Mouse (Mus musculus): Measurements from ENCODE around the gene Methig1.
"Not testable (repeated sequence)": the region's sequence is repeated elsewhere in the genome, so short reads cannot be mapped to it uniquely, and the experiment has no call there.

Gene Methig1

DNA sequence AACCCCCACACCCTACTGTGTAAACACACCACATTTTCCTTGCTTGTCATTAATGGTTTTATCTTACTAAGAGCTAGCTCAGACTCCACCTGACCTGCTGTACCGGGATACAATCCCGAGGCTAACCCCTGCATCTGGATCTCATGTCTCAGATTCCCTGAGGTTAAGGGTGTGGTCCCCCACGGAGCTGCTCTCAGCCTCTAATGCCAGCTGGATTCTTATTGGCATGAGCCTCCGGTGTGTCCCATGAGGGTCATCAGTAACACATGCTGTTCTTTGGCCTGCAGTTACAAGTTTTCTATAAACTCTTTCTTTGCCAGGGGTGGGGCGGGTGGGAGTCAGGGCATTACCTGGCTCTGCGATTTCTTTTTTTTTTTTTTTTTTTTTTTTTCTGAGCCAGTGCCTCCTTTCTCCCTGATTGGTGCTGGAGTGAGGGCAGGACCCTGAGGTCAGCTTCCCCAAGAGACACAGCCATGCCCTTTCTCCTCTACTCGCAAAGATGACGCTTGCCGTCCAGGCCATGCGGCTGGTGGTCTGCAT is at the start of gene Methig1, which contains the start of gene Mettl7a2:
TSS of gene Methig1 (plus strand) at position 439 of the 540 bp plus-strand sequence.
TSS of gene Mettl7a2 (plus strand) at position 490 of the 540 bp plus-strand sequence.
- ATAC-seq (ENCODE audit: insufficient number of reproducible peaks, low FRiP score, low TSS enrichment): no peak

DNA sequence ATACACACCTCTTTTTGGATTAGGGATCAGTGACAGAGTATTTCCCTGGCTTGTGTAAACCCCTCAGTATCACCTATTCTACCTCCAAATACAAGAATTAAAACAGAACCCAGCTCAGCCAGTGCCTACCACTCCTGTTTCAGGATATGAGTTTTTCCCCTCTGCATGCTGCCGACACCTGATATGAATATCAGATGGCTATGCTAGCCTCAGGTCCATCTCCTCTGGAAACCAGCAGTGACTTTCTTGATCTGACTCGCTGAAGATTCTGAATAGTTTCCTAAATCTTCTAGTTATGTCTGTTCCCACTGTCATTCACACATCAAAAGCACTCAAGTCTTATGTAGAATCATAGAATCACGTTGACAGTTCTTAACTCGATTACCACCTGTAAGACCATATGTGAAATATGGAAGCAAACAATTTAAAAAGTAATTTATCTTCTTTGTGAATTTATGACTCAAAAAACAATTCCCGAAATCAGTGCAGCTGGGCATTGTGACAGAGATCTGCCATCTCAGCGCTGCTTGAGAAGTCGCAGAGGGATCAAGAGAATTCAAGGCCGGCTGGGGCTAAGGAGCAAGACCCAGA is 49.4 kb upstream of the Methig1 start:
- ATAC-seq (ENCODE audit: insufficient number of reproducible peaks, low FRiP score, low TSS enrichment): no peak

DNA sequence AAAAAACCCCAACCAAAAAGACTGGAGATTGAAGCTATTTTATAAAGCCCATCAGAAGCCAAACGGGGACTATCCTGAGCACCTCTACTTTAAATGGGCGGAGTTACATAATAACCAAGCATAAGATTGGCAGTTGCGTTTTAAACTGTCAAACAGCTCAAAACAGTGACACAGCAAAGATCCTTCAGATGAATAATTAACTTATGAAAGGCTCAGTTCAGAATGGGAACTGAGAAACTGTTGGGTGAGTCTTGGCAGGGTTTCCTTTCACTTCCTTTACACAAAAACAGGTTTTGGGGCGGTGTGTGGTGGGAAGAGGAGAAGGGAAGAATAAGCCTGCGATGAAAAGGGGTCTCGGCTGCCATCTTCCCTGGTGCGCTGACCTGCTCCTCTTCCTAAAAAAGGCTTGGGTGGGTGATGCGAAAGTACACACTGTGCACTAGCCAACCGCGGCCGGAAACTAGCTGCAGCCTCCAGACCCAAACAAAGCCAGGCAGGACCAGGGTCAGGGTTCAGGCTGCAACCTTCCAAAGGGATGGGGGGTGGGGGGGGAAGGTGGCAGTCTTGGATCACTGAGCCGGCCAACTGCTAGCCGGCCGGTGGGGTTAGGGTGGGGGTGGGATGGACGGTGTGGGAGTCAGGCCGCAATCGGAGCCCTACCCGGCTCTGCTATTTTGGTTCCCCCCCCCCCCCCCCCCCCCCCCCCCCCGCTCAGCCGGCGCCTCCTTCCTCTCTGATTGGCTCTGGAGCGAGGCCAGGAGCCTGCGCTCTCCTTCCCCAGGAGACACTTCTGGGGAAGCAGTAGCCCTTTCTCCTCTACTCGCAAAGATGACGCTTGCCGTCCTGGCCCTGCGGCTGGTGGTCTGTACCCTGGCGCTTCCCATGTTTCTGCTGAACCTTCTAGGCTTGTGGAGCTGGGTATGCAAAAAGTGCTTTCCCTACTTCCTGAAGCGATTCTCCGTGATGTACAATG is 48.6 kb upstream of the Methig1 start, which contains the start of gene Mettl7a1:
TSS of gene Mettl7a1 (plus strand) at position 122 of the 973 bp plus-strand sequence.
- ATAC-seq (ENCODE audit: insufficient number of reproducible peaks, low FRiP score, low TSS enrichment): peak; percentile 78

DNA sequence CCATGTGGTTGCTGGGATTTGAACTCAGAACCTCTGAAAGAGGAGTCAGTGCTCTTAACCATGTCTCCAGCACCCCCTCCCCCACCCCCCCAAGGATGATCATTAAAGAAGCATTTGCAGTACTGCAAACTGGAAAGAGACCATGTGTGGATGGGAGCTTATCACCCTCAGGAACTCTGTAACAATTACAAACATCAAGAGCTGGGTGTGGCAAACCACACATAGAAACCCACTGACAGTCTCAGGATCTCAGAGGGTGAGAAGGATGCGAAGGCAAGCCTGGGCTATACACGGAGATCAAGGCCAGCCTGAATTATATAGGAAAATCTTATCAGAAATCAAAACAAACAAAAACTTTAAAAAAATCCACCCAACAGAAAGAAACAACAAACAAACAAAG is 46.7 kb upstream of the Methig1 start:
- ATAC-seq (ENCODE audit: insufficient number of reproducible peaks, low FRiP score, low TSS enrichment): no peak

DNA sequence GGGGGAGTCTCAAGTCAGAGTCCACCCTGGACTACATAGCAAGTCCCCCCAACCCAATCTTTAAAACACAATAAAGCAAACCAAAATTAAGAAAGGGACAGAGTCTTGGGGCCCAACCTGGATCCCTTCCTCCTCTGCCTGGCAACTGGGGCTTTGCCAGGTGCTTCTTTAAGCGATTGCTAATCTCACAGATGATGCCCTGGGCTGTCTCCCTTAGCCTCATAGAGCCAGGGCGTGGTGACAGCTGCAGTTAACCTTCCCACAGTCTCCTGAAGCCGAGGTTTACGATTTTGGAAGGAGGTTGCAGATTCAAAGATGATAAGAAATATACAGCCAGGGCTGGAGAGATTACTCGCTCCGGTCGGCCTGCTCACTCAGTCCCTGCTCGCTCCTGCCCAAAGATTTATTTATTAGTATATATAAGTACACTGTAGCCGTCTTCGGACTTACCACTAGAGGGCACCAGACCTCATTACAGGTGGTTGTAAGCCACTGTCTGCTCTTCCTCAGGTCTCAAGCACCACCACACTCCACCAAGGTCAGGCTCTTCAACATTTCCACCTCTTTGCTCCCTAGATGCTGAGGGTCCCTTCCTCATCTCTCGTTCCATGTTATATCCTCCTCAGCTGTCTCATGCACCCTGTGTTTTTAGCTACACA is 45.4 kb upstream of the Methig1 start:
- ATAC-seq (ENCODE audit: insufficient number of reproducible peaks, low FRiP score, low TSS enrichment): 0 out of 2 replicates have a peak, but pooled peaks have one; percentile 17

DNA sequence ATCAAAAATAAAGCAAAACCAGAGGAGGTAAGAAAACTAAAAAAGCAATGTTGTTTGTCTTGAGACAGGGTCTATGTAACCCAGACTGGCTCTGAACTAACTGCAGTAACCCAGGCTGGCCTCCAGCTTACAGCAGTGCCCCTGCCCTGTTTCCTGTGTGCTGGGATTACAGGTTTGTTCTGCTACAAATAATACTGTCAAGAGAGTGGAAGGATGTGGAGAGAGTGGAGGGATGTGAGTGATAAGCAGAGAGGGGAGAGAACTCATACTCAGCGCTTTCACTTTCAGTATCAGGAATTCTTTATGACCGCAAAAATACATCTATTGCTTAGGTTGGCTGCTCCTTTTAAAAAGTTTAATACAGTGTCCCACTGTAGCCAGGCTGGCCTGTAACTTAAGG is 40.6 kb upstream of the Methig1 start:
- no peak for ATAC-seq (ENCODE audit: insufficient number of reproducible peaks, low FRiP score, low TSS enrichment)

DNA sequence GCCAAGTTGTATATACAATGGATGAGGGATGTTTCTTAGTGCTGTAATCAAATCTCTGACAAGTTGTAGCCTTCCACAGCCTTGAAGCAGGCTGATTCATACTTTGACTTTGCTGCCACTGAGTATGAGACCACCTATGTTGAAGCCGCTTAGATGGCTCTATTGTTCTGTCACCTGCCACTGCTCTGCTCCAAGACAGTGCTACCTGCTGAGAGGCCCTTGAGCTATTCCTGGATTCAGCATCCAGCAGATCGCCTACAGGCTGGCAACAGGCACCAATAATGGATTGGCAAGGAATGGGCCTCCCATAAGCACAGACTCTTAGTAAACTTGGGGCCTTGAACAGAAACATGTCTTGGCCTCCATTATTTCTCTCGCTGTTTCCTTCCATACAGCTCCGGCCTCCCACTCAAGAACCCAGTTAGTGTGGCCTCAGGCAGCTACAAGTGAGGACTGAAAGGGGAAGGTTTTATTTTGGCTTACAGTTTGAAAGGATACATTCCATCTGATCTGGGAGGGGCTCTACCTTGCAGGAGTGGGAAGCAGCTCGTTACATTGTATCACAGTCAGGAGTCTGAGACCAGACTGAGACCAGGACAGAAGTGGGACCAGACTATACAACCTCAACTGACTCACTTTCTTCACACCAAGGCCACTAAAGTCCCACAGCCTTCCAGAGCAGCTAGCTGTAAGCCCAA is 38.4 kb upstream of the Methig1 start:
- ATAC-seq (ENCODE audit: insufficient number of reproducible peaks, low FRiP score, low TSS enrichment): no peak

DNA sequence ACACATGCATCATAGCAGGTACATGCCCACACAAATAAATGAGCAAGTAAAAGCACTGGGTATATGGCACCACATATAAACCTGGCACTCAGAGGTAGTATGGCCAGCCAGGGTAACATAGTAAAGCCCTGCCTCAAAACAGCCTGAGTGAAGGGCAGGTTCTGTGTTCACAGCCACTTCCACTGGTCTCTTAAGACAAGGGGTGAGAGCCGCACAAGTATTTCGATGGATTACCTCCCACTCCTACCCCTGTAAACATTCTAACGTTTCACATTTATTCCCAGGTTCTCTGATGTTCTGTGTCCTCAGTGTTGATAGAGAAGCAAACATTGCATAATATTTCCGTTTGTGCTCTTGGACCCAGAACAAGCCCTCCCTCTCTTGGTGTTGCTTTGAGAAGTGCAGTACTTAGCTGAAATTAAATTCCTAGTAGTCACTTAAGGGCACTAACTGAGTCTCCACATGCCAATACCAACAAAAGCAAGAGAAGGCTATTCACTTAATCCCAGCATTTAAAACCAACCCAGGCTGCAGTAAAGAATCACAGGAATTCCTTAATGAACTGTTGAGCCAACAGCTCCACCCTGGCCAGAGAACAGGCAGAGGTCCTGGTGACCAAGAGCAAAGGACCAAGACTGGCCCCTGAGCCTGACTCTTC is 34.8 kb upstream of the Methig1 start:
- not testable (repeated sequence) for ATAC-seq (ENCODE audit: insufficient number of reproducible peaks, low FRiP score, low TSS enrichment)

DNA sequence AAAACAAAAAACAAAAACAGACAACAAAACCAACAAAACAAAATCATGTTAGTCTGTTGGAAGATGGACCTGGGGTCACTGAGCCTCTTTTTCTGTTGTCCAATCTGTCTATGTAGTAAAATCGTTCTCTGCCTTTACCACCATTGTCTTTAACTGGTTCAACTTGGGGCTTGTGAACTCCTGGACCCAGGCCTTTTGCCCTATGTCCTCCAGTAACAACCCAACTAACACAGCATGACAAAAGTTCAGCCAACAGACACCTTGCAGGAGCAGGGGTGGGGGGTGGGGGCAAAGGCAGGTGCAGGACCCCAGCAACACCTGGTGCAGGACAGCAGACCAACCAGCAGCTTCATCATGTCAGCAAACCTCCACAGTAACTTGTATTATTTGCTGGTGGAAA is 33.1 kb upstream of the Methig1 start:
- no peak for ATAC-seq (ENCODE audit: insufficient number of reproducible peaks, low FRiP score, low TSS enrichment)

DNA sequence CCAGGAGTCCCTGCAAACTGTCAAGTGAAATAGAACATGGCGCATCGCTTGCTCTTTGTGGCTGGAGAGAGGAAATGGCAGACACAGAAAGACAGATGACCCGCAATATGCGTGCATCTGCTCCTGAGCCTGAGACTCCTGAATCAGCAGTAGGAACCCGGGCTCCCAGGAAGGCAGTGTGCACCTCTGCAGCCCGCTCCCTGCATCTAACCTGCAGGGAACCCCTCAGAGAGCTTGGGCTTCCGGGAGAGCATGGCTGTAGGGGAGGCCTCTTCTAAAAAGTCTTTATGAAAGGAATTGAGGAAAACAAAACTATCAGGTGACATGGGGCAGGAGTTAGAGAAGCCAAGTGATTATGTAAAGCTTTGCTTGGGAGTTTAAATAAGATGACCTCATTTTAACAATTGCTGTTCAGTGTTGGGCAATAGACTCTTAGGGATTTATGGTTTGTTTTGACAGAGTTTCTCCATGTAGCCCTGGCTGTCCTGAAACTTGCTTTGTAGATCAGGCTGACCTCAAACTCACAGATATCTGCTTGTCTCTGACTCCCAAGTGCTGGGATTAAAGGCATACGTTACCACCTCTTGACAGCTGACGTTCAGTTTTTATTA is 32.5 kb upstream of the Methig1 start:
- no peak for ATAC-seq (ENCODE audit: insufficient number of reproducible peaks, low FRiP score, low TSS enrichment)

DNA sequence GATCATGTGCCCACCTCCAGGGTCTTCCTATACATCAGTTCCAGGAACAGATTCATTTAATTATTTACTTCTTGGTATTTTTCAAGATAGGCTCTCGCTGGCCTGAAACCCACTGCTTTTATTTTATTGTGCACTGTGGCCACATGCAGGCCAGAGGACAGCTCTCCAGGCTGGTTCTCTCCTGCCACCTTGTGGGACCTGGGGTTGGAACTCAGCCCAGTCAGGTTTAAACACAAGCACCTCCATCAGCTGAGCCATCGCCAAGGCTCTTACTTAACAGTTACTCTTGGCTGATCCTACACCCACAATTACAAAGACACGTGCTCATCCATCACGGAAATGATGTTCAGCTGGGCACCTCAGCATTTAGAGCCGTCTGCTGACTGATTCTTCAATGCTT is 31.8 kb upstream of the Methig1 start:
- no peak; the same call in 1 of the 2 replicates for ATAC-seq (ENCODE audit: insufficient number of reproducible peaks, low FRiP score, low TSS enrichment)

DNA sequence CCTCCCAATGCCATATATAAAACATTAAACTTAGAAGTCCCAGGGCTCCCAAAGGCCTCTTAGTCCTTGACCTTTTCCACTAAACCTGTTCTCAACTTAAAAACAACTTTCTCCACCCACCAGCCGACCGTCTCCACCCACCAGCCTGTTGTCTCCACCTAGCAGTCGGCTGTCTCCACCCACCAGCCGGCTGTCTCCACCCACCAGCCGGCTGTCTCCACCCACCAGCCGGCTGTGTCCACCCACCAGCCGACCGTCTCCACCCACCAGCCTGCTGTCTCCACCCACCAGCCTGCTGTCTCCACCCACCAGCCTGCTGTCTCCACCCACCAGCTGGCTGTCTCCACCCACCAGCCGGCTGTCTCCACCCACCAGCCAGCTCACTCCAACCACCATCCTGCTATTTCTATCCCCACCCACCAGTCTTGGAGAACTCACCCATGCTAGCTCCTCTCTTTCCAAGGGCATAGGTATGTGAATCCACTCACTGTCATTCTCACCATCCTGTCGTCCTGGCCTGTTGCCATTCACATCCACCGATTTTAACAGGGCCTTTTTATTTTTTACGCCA is 28.8 kb upstream of the Methig1 start:
- no peak for ATAC-seq (ENCODE audit: insufficient number of reproducible peaks, low FRiP score, low TSS enrichment)

DNA sequence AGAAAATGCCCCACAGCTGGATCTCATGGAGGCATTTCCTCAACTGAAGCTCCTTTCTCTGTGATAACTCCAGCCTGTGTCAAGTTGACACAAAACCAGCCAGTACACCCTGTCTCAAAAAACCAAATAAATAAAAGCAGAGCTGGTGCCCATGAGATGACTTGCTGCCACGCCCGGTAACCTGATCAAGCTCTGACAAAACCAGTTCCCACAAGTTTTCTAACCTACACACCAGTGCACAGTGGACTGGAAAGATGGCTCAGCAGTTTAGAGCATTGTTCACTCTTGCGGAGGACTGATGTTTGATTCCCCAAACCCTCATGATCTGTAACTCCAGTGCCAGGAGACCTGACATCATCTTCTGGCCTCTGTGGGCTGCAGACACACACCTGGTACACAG is 27.7 kb upstream of the Methig1 start:
- no peak for ATAC-seq (ENCODE audit: insufficient number of reproducible peaks, low FRiP score, low TSS enrichment)

DNA sequence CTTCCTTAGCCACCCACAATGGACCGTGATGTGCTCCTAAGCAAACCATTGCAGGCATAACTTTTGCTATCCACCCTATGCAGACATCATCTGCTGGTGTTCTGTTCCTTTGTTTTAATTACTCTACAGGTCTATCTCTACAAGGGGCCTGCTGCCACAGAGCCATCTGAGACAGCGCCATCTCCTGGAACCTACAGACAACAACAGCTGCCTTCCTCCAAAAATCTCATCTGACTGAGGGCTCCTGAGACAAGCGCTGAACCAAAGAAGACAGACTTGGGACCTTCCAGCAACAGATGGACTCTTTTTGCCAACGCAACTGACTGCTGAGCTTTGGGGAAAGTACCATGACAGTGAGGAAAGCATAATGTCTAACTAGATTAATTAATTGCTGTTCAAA is 24.9 kb upstream of the Methig1 start:
- ATAC-seq (ENCODE audit: insufficient number of reproducible peaks, low FRiP score, low TSS enrichment): not testable (repeated sequence)

DNA sequence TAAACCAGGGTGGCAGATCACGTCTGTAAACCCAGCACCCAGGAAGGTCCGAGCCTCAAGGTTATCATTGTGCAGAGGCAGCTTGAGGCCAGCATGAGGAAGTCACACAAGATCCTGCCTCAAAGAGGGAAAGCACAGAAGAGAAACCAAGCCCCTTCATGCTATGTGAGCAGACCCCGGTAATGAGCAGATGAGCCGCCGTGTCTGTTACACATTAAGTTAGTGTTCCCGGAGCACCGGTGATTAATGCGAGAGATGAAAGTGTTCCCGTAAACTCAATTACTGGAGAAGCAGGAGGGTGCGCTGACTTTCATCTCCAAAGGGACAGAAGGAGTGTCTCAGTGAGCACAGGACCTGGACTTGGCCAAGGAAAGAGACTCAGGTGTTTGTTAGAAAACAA is 23.6 kb upstream of the Methig1 start:
- not testable (repeated sequence) for ATAC-seq (ENCODE audit: insufficient number of reproducible peaks, low FRiP score, low TSS enrichment)

DNA sequence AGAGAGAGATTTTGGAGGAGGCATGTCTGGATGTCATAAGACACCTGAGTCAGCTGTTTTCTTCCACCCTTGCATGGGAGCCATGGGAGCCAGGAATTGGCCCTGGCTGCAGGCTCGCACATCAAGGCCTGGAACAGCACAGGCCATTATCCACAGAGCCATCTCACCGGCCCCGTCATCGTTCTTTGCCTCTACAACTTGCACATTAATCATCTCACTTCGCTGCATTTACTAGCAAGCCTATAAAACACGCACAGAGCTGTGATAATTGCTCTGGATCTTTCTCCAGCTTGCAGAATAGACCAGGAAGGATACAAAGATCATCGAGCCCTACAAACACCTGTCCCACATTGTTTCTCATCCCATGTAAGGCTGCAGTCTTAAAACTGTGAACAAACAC is 22.2 kb upstream of the Methig1 start:
- no peak for ATAC-seq (ENCODE audit: insufficient number of reproducible peaks, low FRiP score, low TSS enrichment)

DNA sequence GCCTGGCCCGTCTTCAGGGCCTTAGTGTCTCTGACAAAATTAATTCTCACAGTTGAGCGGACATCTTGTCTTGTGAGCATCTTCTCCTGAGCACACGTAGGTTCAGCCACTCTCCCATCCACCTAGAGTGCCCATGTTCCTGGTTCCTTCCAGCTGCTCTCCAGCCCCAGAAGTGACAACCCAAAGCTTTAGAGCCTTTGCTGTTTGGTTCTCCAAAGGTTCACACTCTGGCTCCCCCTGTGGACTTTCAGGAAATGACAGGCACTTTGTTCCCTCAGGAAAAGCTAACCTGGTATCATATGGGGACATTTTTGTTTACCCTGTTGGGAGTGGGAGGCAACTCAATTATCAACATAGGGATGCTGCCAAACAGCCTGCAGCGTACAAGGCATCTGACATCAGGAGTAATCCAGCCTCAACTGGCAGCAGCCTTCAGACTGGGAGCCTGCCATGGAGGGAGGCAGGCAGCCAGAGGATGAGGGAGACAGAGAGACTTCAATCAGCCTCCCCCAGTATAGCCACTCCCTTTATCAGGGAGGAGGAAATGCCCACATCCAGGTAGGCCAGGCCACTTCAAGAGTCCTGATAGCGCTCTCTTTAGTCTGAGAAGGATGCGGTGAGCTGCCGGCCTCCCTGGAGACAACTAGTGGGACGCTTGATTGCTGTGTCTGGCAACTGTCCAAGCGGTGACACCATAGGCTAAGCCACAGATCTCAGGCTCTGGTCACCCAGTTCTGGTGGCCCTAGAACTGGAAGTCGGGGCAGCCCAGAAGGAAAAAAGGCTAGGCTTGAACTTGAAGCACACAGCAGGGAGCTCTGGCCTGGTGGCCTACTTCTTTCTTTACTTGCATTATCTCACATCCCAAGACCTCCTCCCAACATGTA is 20.6 kb upstream of the Methig1 start:
- not testable (repeated sequence) for ATAC-seq (ENCODE audit: insufficient number of reproducible peaks, low FRiP score, low TSS enrichment)

DNA sequence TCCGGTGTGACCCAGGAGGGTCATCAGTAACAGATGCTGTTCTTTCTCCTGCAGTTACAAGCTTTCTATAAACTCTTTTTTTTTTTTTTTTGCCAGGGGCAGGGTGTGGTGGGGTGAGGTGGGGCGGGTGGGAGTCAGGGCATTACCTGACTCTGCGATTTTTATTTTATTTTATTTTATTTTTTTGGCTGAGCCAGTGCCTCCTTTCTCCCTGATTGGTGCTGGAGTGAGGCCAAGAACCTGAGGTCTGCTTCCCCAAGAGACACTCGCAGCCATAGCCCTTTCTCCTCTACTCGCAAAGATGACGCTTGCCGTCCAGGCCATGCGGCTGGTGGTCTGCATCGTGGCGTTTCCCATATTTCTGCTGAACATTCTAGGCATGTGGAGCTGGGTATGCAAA is 18.3 kb upstream of the Methig1 start, which contains the start of gene Mettl7a3:
TSS of gene Mettl7a3 (plus strand) at position 301 of the 400 bp plus-strand sequence.
- no peak for ATAC-seq (ENCODE audit: insufficient number of reproducible peaks, low FRiP score, low TSS enrichment)
